In genomic region chr19:53389851-53390431, GRCm38 (mm10) we compare ENCODE assay signal across 9 mouse cellular contexts. TPM values are rescaled to one million over a fixed set of nuclear protein-coding genes. Genes with fewer than 3 reads are reported as not detected.
DNase-seq lines count a peak whose midpoint lies in the region; ATAC-seq and TF ChIP-seq lines count a peak whose summit lies in the region.
"Had no signal": no experiment of that assay in that cellular context is flagged by ENCODE, and none has a peak within 500 bp of the region (broad histone marks: within the 10 kb centered on the region; RNA-seq: fewer than 3 reads in every experiment).

No protein-coding gene starts in this region.

- WGBS in hindbrain, embryonic 11.5 days: under 1% methylated on average over 55 of the region's 59 CpGs
- WGBS in stomach, postnatal 0 days: under 1% methylated on average over 54 of the region's 59 CpGs

- TF ChIP-seq EP300 in stomach, postnatal 0 days (optimal IDR thresholded peaks at IDR 0.05): no peak

- peak overlapping the region; percentile 49 for H3K4me3 ChIP-seq in cortical plate, adult 2 months (ENCODE audit: insufficient read depth, low read length)
- H3K4me3 ChIP-seq in hindbrain, embryonic 11.5 days (ENCODE audit: low read depth, low read length): peak overlapping the region; percentile 95
- peak overlapping the region; percentile 99 for H3K4me3 ChIP-seq in stomach, postnatal 0 days (ENCODE audit: low read depth, low read length)

- no peak for TF ChIP-seq POLR2A in cortical plate, adult 2 months (IDR thresholded peaks at IDR 0.05; ENCODE audit: extremely low read depth, insufficient read depth, low read length)

- peak overlapping the region; percentile 72 for H3K27ac ChIP-seq in cortical plate, adult 2 months (ENCODE audit: insufficient read depth, low read length)
- H3K27ac ChIP-seq in hindbrain, embryonic 11.5 days (ENCODE audit: low read depth, low read length): peak overlapping the region; percentile 96
- peak overlapping the region; percentile 100 for H3K27ac ChIP-seq in stomach, postnatal 0 days (replicated peaks)

- ATAC-seq in hindbrain, embryonic 11.5 days (ENCODE audit: low FRiP score): peak; percentile 94
- peak; percentile 83 for ATAC-seq in stomach, postnatal 0 days (ENCODE audit: low FRiP score, low TSS enrichment)

- H3K4me2 ChIP-seq in hindbrain, embryonic 11.5 days (replicated peaks; ENCODE audit: low read depth, low read length): peak overlapping the region; percentile 57
- H3K4me2 ChIP-seq in stomach, postnatal 0 days (replicated peaks; ENCODE audit: low read depth): peak overlapping the region; percentile 71

- peak overlapping the region; percentile 98 for H3K9ac ChIP-seq in hindbrain, embryonic 11.5 days (ENCODE audit: low read depth, low read length)
- peak overlapping the region; percentile 99 for H3K9ac ChIP-seq in stomach, postnatal 0 days (ENCODE audit: low read length)

- H3K9me3 ChIP-seq in hindbrain, embryonic 11.5 days (ENCODE audit: control insufficient read depth, low read length): no peaks in the 10 kb centered on the region
- no peaks in the 10 kb centered on the region for H3K9me3 ChIP-seq in stomach, postnatal 0 days (ENCODE audit: control insufficient read depth, low read length)

- peak; percentile 24 for DNase-seq in heart, adult 8-10 months (ENCODE audit: low spot score)
- no peak for DNase-seq in heart, adult 18-20 months
- DNase-seq in B cell, adult 2 months: peak; percentile 77 to 82
- DNase-seq in hindbrain, embryonic 11.5 days (ENCODE audit: low spot score): no peak
- DNase-seq in lung, postnatal 4 days: peak; percentile 85 to 89
- DNase-seq in stomach, postnatal 0 days (ENCODE audit: low spot score): no peak
- no peak for DNase-seq in kidney, postnatal 10 days

- no peaks in the 10 kb centered on the region for H3K27me3 ChIP-seq in hindbrain, embryonic 11.5 days (ENCODE audit: control insufficient read depth, insufficient read depth, low read length)
- no peaks in the 10 kb centered on the region for H3K27me3 ChIP-seq in stomach, postnatal 0 days (ENCODE audit: control insufficient read depth, insufficient read depth, low read length)

- H3K36me3 ChIP-seq in hindbrain, embryonic 11.5 days (ENCODE audit: control insufficient read depth, insufficient read depth, low read length): 0 out of 2 replicates have a peak, but pooled peaks cover 2% of the 10 kb centered on the region
- peaks cover 3% of the 10 kb centered on the region; the same call in 1 of the 2 replicates for H3K36me3 ChIP-seq in stomach, postnatal 0 days (ENCODE audit: control insufficient read depth, insufficient read depth, low read length)

- H3K4me1 ChIP-seq in cortical plate, adult 2 months (ENCODE audit: control insufficient read depth, insufficient read depth, low read length): no peaks in the 10 kb centered on the region
- peaks cover 4% of the 10 kb centered on the region; the same call in 1 of the 2 replicates for H3K4me1 ChIP-seq in hindbrain, embryonic 11.5 days (replicated peaks; ENCODE audit: control insufficient read depth, insufficient read depth, low read length)
- no peaks in the 10 kb centered on the region for H3K4me1 ChIP-seq in stomach, postnatal 0 days (replicated peaks; ENCODE audit: control insufficient read depth, insufficient read depth)

- TF ChIP-seq CTCF in cortical plate, adult 2 months (IDR thresholded peaks at IDR 0.05; ENCODE audit: extremely low read depth, insufficient read depth, low read length): no peak
- peak; percentile 44 for TF ChIP-seq CTCF in stomach, postnatal 0 days (IDR thresholded peaks at IDR 0.05; ENCODE audit: low read depth)

RNA-seq across cellular contexts. Expression of gene Smndc1, which starts 0.4 kb away (rescaled TPM):
- total RNA-seq in heart, adult 8-10 months (2022): 10 to 100 TPM; 31.9 to 37.5 (median 33.3) TPM
- 10 to 100 TPM; 33.5 to 34.6 TPM for total RNA-seq in heart, adult 18-20 months (2021)
- 19.9 TPM in 2 replicates for polyA plus RNA-seq in cortical plate, adult 2 months (2012; rRNA removed)
- polyA plus RNA-seq in hindbrain, embryonic 11.5 days (2014; fragmentation: Nextera tagmentation; extraction: Ambion mirVana): 51.5 and 56.0 TPM in 2 replicates
- polyA plus RNA-seq in stomach, postnatal 0 days (2015; fragmentation: Nextera tagmentation; extraction: Ambion mirVana): 26.1 and 26.6 TPM in 2 replicates

RNA-seq across cellular contexts. Expression of gene Gm10197, which starts 18.4 kb away (rescaled TPM):
- not detected for total RNA-seq in heart, adult 8-10 months (2022)
- not detected for total RNA-seq in heart, adult 18-20 months (2021)
- polyA plus RNA-seq in cortical plate, adult 2 months (2012; rRNA removed): not detected in 2 replicates
- polyA plus RNA-seq in hindbrain, embryonic 11.5 days (2014; fragmentation: Nextera tagmentation; extraction: Ambion mirVana): not detected in 2 replicates
- polyA plus RNA-seq in stomach, postnatal 0 days (2015; fragmentation: Nextera tagmentation; extraction: Ambion mirVana): not detected in 2 replicates
- total RNA-seq: left cerebral cortex, adult 18-20 months had no signal

Comparison
In these comparisons a context has a peak if more than half of its experiments do, and no peak if none do; other contexts are left out.
1. DNase-seq: peak in heart, adult 8-10 months (single experiment), B cell, adult 2 months (2 of 2) and lung, postnatal 4 days (2 of 2); none in heart, adult 18-20 months (0 of 2), hindbrain, embryonic 11.5 days (single experiment), stomach, postnatal 0 days (single experiment) and kidney, postnatal 10 days (single experiment).
2. H3K4me3 ChIP-seq: peak in every context shown above with its lines; median percentile 99 in stomach, postnatal 0 days; 95 in hindbrain, embryonic 11.5 days; 49 in cortical plate, adult 2 months.
3. Peak in every context shown above with its lines, with median percentiles within 50 percentile points of each other: H3K27ac ChIP-seq.